Mouse (Mus musculus) cerebellum, adult 11 months (tissue): Measurements from ENCODE around the gene Meis1.

Source experiments
- DNase-seq: peaks from one replicate; pipeline ENCODE4 v3.0.0; 2022

The Meis1 gene

DNA sequence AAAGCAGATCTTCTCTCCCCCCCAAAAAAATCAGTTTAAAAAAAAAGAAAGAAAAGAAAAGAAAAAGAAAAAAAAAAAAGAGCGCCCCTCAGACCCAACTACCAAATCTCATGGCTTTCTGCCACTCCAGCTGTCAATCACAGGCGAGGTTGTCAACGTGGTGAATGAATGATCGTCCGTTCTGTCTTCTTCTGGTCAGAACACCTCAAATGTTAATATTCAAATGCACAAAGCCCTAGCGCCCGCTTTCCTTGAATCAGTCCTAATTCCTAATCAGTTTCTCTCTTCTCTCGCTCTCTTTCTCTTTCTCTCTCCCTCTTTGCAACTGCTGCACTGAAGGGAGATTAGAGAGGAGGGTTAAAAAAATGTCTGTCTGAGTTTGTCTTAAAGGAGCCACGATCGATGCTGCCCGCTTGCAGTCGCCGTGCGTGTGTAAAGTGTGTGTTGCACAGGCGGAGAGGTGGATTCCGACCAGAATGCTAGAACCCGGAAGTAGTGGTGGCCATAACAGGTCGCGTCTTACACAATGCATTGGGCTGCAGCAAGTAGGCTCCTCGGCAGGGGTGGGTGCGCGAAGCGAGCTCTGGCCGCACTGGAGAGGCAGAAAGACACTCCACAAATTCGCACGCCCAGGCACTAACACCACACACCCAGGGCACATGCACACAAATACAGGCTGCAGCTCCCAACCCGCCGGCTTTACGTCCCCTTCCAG, at the start of gene Meis1:
Meis1 (minus strand) TSS at position 497 of the 715 bp plus-strand sequence.
- peak; percentile 91 for DNase-seq

DNA sequence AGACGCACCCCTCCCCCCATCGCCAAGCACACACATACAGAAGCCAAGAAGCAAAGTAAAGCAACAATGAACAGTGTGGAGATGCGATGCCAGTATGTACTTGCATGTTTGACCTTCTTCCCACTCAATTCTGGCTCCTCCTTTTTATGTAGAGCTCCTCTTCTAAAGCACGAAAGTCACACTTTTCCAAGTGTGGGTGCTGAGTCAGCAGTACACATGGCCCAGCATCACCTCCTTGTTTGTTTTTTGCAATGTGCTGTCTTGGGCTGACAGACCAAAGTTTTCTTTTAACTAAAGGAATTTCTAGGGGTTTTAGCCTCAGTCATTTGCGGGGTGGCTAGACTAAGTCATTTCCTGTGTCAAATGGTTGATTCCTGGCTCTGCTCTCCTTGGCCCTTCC, 48.5 kb upstream of the Meis1 start:
- DNase-seq: no peak

DNA sequence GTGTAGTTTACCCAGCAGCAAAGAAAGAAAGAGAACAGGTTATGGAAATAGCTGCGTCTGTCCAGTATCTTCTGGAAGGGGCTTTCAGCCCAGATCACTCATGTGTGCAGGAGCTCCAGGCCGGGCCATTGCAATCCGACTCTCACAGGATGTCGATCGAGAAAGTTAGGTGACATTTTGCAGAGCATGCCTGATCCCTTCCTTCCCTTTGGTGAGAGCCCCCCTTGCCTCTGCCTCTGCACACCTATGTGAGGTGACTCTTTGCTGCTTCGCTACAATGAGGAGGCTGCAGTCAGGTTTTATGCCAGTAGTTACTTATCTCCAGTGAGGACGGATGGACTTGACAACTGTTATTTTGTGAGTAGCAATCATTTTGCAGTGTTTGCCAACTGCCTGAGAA, 30.5 kb upstream of the Meis1 start:
- no peak for DNase-seq

DNA sequence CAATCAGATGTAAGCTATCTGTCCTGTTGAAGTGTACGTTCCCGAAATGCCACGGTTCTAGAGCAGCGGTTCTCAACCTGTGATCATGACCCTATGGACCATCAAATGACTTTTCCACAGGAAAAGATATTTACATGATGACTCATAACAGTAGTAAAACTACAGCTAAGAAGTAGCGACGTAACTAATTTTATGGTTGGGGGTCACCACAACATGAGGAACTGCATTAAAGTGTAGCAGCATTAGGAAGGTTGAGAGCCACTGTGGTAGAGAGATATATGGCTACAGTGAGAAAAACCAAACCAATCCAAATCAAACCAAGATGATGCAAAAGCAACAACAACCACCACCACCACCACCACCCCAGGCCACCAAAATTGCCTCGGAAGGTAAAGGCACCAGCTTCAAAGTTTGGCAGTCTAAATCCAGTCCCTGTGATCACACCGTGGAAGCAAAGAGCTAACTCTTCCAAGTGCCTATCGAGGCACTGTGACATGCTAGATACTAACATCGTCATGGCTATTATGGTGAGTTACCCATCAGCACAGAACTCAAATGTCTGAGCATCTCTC, 17.9 kb upstream of the Meis1 start:
- no peak for DNase-seq

DNA sequence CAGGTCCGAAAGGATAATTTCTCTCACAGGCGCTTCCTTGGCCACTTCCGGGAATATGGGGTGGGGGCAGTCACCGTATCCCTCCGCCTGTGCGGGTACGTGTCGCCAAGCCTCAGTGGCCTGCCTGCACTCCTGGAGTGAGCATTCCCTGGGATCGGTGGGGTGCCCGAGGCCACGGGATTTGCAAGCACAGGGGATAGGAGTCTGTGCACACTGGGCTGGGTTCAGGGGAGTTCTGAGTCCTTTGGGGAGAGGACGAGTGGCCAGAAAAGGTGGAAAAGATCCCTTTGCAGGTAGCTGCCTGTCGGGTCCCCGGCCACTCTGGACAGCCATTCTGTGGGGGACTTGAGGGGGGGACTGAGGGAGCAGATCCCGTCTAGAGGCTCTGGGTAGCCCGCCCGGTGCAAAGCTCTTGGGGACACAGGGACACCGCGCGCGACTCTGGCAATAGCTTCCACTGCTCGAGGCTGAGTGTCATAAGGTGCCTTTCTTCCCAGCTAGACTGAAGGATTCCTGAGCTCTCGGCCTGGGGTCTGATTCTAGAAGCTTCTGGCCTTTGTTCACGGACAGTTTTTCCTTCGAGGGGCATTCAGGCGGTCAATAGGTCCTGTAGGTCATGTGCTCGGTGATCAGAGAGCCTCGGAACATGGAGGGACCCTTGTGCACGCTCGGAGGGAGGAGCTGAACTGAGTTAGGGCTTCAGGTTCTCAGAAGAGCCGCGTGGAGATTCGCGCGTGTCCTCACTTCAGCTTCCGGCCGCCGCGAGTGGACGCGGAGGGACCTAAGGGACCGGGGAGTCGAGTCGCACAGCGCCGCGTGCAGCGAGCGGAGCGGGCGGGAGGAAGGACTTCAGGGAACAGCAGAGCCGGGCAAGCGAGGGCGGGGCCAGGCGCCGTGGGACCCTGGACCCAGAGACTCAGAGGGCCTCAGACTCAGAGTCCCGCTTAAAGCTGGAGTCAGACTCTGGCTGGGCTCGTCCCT, 8.1 kb upstream of the Meis1 start:
- DNase-seq: peak; percentile 65

DNA sequence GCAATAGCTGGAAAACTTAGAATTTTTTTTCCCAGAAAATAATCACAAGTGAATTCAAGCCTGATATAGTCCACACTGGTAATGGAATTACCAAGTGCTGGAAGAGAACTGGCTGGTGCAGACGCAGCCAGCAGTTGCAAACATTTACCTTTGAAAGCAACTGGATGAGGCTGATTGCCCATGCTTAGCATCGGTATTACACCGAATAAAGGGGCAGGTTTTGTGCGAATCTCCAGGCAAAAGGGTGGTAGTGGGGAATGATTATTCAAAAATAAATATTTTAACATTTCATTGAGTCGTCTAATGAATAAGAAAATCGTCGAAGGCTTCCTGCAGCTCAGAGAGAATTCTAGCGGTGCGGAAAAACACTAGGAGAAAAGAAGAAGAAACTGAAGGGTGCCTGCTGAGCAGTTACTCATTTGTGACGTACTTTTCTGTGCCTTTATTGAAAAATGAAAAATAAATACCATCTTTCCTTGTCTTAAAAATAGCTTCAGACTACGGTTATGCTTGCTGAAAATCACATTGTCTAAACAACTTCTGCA, 7.3 kb upstream of the Meis1 start:
- DNase-seq: no peak

DNA sequence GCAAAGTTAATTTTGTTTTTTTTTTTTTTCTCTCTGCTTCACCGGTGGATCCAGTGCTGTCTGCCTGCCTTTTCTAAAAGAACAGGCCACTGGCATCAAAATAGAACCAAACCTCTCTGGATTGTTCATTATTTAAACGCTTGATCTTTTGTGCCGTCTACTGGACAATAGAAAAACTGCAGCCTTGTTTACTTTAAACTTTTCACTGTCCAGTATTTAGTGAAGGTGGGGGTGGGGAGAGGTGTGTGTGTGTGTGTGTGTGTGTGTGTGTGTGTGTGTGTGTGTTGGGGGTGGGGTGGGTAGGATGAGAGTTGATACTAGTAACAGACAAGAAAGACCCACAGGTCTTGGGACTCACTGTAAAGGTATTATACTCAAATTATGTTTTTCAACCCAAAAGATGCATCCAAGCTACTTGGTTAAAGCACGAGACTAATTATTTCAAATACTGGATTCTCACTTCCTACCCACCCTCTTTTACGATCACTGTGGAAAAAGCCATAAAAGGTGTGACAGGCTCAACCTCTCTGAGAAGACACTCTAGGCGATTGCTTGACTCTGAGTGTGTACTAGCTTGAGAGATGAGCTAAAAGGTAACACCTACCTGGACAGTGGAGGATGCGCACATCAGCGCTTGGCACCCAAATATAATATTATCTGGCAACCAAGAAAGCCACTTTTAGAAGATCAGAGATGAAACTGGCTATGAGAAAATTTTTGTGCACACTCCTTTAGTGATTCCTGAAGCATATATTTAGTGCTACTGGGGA, 5.9 kb upstream of the Meis1 start:
- DNase-seq: no peak

DNA sequence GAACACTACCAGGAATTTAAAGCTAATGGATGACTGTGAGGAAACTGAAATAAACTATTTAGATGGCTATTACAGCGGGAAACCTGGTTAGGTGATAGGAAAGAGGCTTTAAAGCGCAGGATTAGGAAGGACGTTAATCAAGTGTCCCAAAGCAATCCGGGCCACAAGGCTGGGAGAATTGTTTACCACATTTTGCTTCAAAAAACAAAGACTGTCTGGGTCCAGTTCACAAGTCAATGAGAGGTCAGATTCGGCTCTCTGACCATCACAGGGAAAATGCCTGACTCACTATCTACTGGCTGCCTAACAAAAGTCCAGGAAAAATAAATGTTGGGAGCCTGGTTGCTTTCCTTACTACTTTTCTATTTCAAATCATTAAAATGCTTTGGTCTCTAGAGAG, 4.6 kb upstream of the Meis1 start:
- no peak for DNase-seq

DNA sequence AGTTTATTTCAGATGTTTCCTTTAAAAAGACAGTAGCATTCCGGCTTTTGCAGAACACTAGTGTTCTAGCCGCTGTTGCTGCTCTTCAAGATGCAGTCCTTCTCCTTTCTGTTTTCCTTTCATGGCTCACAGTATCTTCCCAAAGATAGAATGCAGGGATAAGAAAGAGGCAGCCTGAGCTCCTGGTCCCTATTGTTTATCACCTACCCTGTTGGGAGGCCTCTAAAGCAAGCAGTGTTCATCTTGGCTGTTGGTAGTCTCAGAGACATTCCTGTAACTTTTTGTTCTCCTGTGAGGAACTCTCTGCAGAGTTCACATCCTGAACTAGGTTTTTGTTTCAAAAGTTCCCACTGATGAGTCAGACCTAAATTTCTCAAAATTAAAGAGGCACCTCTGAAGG, 3.8 kb upstream of the Meis1 start:
- DNase-seq: no peak

DNA sequence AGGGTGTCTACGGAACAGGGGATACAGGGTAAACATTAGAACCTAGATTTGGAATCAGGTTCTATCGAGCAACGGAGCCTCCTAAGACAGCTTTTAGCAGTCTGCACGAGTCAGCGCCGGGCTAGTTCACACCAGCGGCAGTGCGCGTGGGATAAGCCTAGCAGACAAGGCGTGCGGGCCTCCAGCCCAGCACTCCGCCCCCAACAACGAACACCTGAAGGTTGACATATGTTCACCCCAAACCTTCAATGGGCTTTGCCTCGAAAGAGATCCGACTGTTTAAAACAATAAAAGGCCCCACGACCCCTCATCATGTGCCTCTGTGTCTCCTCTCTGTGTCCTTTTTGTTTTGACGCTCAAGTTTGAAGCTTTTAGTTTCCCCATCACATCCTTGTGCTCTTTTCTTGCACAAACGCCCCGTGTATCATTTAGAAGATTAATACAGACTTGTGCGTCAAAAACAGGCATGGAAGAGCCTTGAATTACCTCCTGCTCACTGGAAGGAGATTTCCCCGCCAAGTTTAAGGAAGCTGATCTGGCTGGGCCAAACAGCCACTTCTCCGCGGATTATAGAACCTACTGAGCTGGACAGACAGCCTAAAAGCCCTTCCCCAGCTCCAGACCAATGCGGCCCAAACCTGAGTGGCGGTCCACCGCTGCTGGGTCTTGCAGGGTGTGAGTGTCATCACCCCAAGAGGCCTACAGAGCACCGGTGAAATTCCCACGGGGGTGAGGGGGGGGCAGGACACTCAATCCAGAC, 2.3 kb upstream of the Meis1 start:
- DNase-seq: no peak

DNA sequence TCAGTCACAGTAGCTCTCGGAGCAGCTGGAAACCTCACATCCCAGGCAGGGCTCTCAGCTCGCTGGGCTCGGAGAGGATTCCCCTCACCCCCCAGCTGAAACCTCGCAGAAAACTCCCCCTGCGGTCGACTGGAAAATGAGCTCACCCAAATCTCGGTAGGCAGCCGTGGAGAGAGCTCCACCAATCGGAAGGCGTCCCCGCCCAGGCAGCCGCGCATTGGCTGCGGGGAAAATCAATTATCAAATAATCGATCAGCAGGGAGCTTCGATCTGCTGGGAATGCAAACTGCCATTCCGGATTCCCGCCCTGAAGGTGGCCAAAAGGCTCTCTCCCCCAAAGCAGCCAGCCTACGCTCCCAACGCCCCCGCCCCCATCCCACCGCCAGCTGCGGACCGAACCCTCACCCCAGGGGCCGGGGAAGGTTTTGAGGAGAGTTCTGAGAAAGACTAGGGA, 1.6 kb upstream of the Meis1 start:
- DNase-seq: peak; percentile 94

DNA sequence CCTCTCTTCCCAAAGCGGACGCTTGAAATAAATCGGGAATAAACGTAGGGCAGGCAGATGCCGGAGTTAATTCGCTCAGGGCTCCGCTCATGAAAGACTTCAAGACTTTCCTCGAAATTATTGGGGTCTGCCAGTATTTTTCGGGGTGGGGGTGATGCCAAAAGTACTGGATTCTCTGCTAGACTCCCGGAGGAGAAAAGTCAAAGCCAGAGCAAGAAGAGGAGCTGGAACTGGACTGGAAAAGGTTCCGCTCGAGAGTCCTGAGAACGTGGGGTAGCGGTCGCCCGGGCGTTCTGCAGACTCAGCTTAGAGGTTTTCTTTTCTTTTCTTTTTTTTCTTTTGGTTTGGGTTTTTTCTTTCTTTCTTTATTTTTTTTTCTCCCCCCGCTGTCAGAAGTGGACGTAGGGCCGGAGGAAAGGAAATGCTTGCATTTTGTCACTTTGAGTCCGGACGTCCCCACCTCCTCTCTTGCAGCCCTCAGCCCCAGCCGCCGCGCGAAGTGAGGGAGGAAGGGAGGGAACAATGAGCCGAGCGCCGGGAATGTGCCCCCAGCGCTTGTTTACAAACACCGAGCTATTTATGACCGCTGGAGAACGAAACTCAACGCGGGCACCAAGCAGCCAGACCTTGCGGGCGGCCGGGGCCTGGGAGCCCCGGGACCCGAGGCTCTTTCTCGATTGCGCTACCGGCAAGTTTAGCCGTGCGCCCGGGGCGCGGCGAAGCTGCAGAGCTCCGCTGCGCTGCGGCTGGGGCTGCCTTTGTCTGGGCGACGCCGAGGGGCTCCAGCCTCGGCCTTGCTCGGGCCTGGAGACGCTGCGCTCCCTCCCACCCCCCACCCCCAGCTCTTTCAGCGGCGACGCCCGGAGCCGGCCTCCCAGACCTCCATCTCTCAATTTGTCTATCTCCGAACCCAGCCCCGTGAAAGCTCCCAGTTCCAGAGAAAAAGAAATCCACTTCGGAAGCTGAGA, 703 bp upstream of the Meis1 start:
- DNase-seq: no peak

DNA sequence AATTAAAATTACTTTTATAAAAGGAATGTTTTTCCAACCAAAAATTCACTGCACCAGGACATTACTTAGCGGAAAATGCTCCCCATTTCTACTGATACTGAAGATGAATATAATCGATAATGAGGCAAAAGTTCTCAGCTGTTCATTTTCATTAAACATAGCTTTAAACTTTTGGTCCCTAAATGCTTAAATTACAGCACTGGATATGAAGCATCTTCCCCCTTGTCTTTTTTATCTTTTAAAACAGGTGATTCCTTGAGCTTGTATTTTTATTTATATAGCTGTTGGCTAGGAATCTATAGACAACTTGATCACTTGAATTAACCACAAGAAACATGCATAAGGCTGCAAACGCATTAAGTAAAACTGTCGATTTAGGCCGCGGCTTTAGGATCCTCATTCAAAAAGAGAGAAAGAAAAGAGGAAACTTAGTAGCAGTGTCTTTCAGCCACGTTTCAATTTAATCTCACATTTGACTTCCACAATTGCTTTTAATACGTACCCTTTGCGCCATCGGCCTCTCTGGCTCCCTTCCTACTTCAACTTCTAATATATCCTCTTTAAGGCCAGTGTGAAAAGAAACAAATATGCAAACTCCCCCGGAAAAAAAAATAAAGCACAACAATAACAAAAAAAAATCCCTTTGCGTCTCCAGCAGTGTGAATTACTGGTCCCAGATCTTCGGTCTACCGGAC, 919 bp downstream of the Meis1 start:
- no peak for DNase-seq

DNA sequence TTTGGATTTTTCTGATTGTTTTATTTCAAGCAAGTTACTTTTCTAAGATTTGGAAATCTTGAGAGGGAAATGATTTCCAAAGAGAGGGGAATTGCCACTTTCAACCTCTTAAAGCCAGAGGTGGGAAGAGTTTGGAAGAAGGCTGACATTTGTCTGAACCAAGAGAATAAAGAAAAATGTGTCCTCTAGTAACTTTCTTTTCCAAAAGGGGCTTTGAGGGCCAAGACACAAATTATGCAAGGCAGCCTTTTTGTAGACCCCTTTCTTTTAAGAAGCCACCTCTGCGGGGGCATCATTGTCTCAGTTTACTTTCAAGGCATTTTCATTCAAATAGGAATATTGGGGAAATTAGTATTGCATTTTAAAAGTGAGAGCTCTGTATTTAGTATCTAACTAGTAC, 1.5 kb downstream of the Meis1 start:
- DNase-seq: no peak

DNA sequence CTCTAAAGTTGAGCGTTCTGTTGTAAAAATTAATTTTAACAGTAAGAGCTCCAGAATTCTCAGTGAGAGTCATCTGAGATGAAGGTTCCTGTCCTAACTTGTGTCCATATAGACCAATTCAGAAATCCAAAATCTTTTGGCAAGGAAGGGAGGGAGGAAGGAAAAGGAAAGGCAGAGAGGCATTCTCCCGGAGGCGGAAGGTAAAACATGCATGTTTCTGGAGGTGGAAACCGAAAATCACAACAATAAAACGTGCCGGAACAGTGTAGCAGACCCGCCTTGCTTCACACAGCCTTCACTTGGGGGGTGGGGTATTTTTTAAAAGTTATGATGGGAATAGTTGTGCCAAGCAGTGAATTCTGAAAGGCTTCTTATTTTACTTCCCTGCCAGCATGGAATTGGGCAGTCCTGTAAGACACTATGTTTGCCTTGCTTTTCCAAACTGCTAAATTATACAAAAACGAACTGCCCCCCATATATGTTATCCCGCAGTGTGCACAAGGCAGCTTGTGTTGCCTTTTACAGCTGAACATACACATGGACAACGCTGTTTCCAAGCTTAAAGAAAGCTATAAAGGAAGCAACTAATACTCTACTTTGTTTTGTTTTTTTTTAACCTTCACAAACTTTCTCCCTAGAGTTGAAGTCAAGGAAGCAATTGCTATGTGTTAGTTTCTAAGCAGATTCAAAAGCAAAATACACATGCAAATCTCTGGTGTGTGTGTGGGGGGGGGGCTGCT, 2.1 kb downstream of the Meis1 start:
- DNase-seq: no peak

DNA sequence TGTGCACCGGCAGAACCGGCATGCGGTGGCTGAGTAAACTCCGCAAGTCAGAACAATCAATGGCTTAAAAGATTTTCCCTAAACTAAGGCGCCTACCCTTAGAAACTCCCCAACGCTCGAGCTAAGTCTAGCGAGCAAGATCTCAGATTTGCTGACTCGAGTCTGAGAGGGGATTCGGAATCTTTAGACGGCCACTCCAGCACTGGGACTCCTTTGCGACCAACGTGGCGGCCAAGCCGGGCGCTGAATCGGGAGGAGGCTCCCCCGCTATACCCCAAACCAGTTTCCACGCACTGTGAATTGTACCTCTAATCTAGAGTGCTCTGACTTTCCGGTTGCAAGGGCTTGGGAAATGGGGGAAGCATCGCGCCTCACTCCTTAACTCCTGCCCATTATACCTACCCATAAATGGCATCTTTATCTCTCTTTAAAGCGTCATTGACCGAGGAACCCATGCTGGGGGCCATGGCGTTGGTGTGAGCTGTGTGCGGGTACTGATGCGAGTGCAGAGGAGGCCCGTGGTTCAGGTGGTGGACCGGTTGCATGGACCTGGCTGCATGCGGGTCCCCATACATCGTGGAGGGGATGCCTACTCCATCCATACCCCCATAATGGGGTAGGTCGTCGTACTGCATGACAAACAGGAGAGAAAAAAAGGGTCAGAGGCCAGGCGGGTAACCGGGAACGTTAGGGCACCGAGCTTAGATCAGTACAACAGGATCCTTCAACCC, 2.9 kb downstream of the Meis1 start:
- no peak for DNase-seq

DNA sequence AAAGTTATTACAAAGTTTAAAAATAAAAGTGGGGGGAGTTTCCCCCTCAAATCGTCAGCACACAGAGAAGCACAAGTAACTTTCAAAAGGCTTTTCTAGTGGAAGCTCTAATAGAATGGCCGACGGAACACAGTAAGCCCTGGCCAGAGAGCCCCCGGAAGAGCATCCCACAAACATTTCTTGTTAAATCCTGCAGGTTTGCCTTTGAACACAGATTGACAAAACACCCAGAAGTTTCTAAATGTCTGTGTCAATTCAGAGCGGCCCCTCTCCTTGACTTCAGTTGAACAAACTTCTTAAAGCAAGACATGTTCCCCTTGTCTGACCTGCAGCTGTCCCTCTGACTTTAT, 3.4 kb downstream of the Meis1 start:
- no peak for DNase-seq

DNA sequence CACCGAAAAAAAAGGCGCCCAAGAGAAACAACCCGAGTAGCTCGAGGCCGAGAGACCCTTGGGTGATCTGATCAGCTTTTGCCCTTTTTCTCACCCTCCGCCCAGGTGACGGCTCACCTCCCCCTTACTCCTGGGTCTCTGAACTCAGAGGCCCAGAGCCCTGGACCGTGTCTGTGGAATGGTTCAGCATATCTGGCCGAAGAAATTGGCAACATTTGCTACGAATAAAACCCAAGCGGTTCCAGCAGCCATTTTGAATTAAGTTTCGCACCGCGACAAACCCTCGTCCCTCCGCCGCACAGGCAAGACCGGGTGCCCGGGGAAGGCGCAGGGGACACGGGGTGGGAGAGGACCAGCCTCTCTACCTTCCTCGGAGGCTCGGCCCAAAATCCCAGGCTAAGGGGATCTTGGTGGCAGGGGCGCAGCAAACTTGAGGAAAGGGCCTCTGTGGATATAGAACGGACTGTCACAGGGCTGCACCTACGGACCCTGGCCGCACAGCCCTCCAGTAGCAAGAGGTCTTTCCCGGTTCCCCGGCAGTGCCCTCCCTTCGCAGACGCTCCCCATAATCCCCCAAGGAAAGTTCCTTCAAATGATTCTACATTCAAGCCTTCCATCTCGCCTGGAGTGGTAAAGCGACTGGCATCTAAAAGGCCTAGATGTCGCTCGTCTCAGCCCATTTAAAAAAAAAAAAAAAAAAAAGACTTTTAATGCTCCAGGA, 4.2 kb downstream of the Meis1 start:
- no peak for DNase-seq
